Mouse (Mus musculus): ENCODE measurements around the gene Hbs1l.

Hbs1l gene

DNA sequence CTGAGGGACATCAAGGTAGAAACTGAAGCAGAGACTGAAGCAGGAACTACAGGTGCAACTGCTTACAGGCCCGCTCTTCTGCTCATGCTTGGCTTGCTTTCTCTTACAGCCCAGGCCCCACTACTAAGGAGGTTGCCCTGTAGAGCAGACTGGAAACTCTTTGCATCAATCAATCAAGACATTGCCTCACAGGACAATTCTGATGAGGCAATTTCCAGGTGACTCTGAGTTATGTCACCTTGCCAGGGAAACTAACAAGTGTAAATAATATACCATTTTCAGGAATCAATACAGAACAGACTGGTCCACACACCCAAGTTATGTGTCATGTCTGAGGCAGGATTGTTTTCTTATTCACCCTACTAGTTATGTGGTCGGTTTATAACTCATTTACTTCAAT, 1.6 kb upstream of the Hbs1l start:
- Histone ChIP-seq H3K9me3 (ENCODE audit: low read length) (no peaks in the 10 kb centered on the region), H3K4me1 (replicated peaks; ENCODE audit: low read depth, low read length) (peaks cover 30% of the 10 kb centered on the region), H3K36me3 (ENCODE audit: insufficient read depth, low read length) (peaks cover 13% of the 10 kb centered on the region), H3K4me3 (replicated peaks; ENCODE audit: low read length) (no peak overlapping the region), H3K27me3 (ENCODE audit: insufficient read depth, low read length) (no peaks in the 10 kb centered on the region)
- TF ChIP-seq POU5F1 (IDR thresholded peaks at IDR 0.05; ENCODE audit: borderline replicate concordance, low read length) (no peak), NANOG (IDR thresholded peaks at IDR 0.05; ENCODE audit: borderline replicate concordance, low read length) (no peak), CTCF (conservative IDR thresholded peaks at IDR 0.05; ENCODE audit: low read length) (no peak)

DNA sequence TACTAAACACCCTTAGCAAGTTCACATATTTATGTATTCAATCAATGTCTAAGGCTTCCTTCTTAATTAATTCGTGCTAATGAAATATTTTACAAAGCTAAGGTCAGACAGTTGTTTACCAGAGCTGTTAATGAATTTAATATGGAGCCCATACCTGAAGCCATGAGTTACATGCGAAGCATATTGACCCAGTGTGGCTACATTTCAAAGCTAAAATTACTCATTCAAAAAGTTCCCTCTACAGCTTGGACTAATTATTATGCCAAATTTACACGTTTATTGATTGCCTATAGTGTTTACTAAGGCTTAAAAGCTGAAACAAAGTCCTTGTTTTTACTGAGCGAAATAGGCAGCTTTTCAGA, 401 bp upstream of the Hbs1l start:
- H3K4me3 ChIP-seq (replicated peaks; ENCODE audit: low read length) = peak overlapping the region; percentile 98
- H3K27me3 ChIP-seq (ENCODE audit: insufficient read depth, low read length) = no peaks in the 10 kb centered on the region
- peaks cover 23% of the 10 kb centered on the region for H3K36me3 ChIP-seq (ENCODE audit: insufficient read depth, low read length)
- no peak for TF ChIP-seq POU5F1 (IDR thresholded peaks at IDR 0.05; ENCODE audit: borderline replicate concordance, low read length)
- no peak for TF ChIP-seq CTCF (conservative IDR thresholded peaks at IDR 0.05; ENCODE audit: low read length)
- TF ChIP-seq NANOG (IDR thresholded peaks at IDR 0.05; ENCODE audit: borderline replicate concordance, low read length) = no peak
- peaks cover 33% of the 10 kb centered on the region for H3K4me1 ChIP-seq (replicated peaks; ENCODE audit: low read depth, low read length)
- no peaks in the 10 kb centered on the region for H3K9me3 ChIP-seq (ENCODE audit: low read length)

DNA sequence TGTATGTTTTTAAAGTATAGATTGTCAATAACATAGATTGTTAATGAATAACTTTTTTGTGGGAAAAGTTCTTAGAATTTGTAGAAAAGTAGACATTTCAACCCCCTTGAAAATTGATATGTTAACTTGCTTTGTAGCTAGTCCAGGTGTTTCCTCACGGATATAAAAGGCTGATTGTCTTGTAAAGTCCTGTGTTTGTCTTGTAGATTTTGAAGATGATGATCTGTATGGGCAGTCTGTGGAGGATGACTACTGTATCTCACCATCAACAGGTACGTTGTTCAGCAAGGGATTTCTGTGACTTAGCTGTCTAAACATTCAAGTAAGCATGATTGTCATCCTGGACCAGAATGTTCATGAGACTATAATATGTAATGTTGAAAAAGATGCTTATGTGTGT, 3.2 kb downstream of the Hbs1l start:
- H3K27me3 ChIP-seq (ENCODE audit: insufficient read depth, low read length) = no peaks in the 10 kb centered on the region
- peaks cover 58% of the 10 kb centered on the region for H3K36me3 ChIP-seq (ENCODE audit: insufficient read depth, low read length)
- H3K4me1 ChIP-seq (replicated peaks; ENCODE audit: low read depth, low read length) = peaks cover 46% of the 10 kb centered on the region
- TF ChIP-seq CTCF (conservative IDR thresholded peaks at IDR 0.05; ENCODE audit: low read length) = no peak
- TF ChIP-seq NANOG (IDR thresholded peaks at IDR 0.05; ENCODE audit: borderline replicate concordance, low read length) = peak; percentile 60; the same call in 1 of the 2 replicates
- TF ChIP-seq POU5F1 (IDR thresholded peaks at IDR 0.05; ENCODE audit: borderline replicate concordance, low read length) = no peak
- H3K9me3 ChIP-seq (ENCODE audit: low read length) = no peaks in the 10 kb centered on the region
- no peak overlapping the region for H3K4me3 ChIP-seq (replicated peaks; ENCODE audit: low read length)

DNA sequence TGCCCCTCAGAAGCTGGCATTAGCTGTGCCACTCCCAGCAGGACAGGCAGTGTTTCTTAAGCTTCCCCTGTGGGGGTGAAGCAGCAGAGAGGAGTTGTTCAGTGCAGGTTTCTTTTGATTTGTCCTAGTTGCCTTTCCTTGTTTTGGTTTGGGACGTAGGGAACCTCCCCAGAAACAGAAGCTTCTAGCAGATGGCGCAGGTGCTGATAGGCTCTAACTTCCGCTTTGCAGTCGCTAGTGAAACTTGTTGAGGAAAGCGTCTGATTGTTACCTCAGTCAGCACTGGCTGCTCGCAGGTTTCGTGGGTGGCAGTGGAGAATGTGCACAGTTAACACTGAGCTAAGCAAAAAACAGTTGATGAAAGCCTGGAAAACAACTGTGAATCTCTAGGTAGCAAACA, 6.0 kb downstream of the Hbs1l start:
- Histone ChIP-seq H3K4me3 (replicated peaks; ENCODE audit: low read length) (no peak overlapping the region), H3K9me3 (ENCODE audit: low read length) (no peaks in the 10 kb centered on the region), H3K27me3 (ENCODE audit: insufficient read depth, low read length) (no peaks in the 10 kb centered on the region), H3K4me1 (replicated peaks; ENCODE audit: low read depth, low read length) (peaks cover 40% of the 10 kb centered on the region), H3K36me3 (ENCODE audit: insufficient read depth, low read length) (peaks cover 81% of the 10 kb centered on the region)
- no peak for TF ChIP-seq POU5F1 (IDR thresholded peaks at IDR 0.05; ENCODE audit: borderline replicate concordance, low read length)
- no peak for TF ChIP-seq NANOG (IDR thresholded peaks at IDR 0.05; ENCODE audit: borderline replicate concordance, low read length)
- TF ChIP-seq CTCF (conservative IDR thresholded peaks at IDR 0.05; ENCODE audit: low read length) = no peak

DNA sequence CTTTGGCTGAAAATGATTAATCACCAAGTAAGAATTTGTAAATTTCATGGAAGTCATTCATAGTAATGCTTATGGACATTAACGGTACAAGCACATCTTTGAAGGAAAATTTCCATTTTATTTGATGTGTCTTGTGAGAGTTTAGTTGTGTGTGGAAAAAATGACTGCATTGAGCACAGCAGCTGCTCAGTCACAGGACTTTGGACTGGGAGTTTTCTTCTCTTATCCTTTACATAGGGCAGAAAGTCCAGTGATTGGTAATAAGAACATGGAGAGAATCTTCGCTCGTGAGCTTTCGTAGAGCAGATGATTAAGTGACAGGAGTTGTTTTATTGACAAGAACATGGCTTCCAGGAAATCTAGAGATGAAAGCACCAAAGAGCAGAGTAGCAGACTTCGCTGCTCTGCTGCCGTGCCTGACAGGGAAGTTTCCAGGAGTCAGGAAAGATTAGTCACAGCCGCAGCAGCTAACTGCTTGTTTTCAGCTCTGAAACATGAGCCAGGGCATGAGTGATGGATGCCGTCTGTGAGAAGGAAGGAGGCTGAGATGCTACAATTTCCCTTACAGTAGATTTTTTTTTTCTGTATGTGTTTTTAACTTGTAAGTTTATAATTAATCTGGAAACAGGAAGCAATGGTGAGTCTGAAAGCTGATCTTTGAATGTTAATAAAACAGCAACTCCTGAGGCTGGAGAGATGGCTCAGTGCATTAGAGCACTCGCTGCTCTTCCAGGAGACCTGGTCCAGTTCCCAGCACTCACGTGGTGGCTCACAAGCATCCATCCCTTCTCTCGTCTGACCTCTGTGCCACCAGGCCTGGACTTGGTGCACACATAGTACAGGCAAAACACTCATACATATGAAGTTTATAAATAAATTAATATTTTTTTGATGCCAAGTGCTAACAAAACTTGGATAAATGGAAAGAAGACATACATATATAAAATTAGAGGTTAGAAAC, 9.2 kb downstream of the Hbs1l start:
- Histone ChIP-seq H3K36me3 (ENCODE audit: insufficient read depth, low read length) (peaks cover 75% of the 10 kb centered on the region), H3K27me3 (ENCODE audit: insufficient read depth, low read length) (no peaks in the 10 kb centered on the region), H3K4me1 (replicated peaks; ENCODE audit: low read depth, low read length) (peaks cover 13% of the 10 kb centered on the region), H3K9me3 (ENCODE audit: low read length) (no peaks in the 10 kb centered on the region), H3K4me3 (replicated peaks; ENCODE audit: low read length) (no peak overlapping the region)
- no peak for TF ChIP-seq POU5F1 (IDR thresholded peaks at IDR 0.05; ENCODE audit: borderline replicate concordance, low read length)
- TF ChIP-seq CTCF (conservative IDR thresholded peaks at IDR 0.05; ENCODE audit: low read length) = no peak
- TF ChIP-seq NANOG (IDR thresholded peaks at IDR 0.05; ENCODE audit: borderline replicate concordance, low read length) = no peak

DNA sequence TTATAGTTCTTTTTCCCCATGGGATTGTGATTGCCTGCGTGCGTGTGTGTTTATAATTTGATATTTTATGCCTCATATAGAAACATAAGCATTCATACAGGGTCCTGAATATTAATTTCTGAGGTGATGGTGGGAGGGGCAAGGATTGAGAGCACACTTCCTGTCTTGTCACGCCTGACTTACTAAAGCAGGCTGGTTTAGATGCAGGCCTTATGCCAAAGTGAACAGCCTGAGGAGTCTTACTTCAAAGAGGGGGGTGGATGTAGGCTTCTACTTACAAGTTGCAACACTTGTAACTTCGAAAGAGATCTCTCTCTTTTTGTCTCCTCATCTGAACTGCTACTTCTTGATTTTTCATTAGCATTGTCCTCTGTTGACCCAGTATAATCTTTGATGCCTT, 18.0 kb downstream of the Hbs1l start:
- H3K27me3 ChIP-seq (ENCODE audit: insufficient read depth, low read length) = no peaks in the 10 kb centered on the region
- TF ChIP-seq CTCF (conservative IDR thresholded peaks at IDR 0.05; ENCODE audit: low read length) (no peak), NANOG (IDR thresholded peaks at IDR 0.05; ENCODE audit: borderline replicate concordance, low read length) (no peak), POU5F1 (IDR thresholded peaks at IDR 0.05; ENCODE audit: borderline replicate concordance, low read length) (no peak)
- H3K4me3 ChIP-seq (replicated peaks; ENCODE audit: low read length) = no peak overlapping the region
- no peaks in the 10 kb centered on the region for H3K4me1 ChIP-seq (replicated peaks; ENCODE audit: low read depth, low read length)
- peaks cover 41% of the 10 kb centered on the region for H3K36me3 ChIP-seq (ENCODE audit: insufficient read depth, low read length)
- no peaks in the 10 kb centered on the region for H3K9me3 ChIP-seq (ENCODE audit: low read length)

DNA sequence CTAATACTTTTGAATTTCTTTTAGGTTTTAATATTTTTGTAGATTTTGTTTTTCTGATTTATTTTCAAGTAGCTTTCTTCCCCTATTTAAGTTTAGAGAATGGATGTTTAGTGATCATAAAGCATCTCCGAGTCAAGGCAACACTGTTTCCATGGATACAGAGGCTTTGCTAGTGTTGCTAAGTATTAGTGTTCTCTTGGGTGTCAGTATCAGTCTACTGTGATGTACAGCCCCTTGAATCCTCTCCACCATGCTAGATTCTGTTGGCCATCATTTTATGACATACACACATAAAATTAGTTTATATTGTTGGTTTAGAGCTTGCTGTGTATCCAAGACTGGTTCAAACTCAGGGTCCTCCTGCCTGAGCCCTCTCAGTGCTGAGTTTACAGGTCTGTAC, 20.3 kb downstream of the Hbs1l start:
- Histone ChIP-seq H3K9me3 (ENCODE audit: low read length) (no peaks in the 10 kb centered on the region), H3K4me1 (replicated peaks; ENCODE audit: low read depth, low read length) (no peaks in the 10 kb centered on the region), H3K27me3 (ENCODE audit: insufficient read depth, low read length) (no peaks in the 10 kb centered on the region), H3K4me3 (replicated peaks; ENCODE audit: low read length) (no peak overlapping the region), H3K36me3 (ENCODE audit: insufficient read depth, low read length) (peaks cover 57% of the 10 kb centered on the region)
- TF ChIP-seq CTCF (conservative IDR thresholded peaks at IDR 0.05; ENCODE audit: low read length) (no peak), POU5F1 (IDR thresholded peaks at IDR 0.05; ENCODE audit: borderline replicate concordance, low read length) (no peak), NANOG (IDR thresholded peaks at IDR 0.05; ENCODE audit: borderline replicate concordance, low read length) (no peak)

DNA sequence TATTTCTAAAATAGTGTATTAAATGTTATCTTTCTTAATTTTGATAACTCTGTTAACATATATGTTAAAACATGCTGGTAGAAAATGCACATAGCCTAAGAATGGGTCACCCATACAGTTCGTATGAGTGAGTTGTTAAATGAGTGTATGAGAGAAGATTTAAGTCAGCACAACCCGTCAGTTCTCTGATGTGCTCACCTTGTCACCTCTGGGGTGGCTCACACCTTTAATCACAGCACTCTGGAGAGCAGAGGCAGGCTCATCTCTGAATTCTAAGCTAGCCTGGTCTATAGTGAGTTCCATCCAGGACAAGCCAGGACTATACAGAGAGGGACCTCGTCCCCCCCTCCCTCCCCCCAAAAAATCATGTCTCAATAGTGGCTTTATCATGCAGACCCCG, 22.5 kb downstream of the Hbs1l start:
- H3K4me3 ChIP-seq (replicated peaks; ENCODE audit: low read length) = no peak overlapping the region
- peaks cover 63% of the 10 kb centered on the region for H3K36me3 ChIP-seq (ENCODE audit: insufficient read depth, low read length)
- TF ChIP-seq POU5F1 (IDR thresholded peaks at IDR 0.05; ENCODE audit: borderline replicate concordance, low read length) (no peak), CTCF (conservative IDR thresholded peaks at IDR 0.05; ENCODE audit: low read length) (no peak)
- no peaks in the 10 kb centered on the region for H3K27me3 ChIP-seq (ENCODE audit: insufficient read depth, low read length)
- H3K9me3 ChIP-seq (ENCODE audit: low read length) = no peaks in the 10 kb centered on the region
- no peaks in the 10 kb centered on the region for H3K4me1 ChIP-seq (replicated peaks; ENCODE audit: low read depth, low read length)

Data from E14TG2a.4 (cell line).